Mouse (Mus musculus) midbrain, embryonic 14.5 days (tissue): ENCODE data around the gene Chrne. TPM values are rescaled to one million over a fixed set of nuclear protein-coding genes. Genes with fewer than 3 reads are reported as not detected.

Source experiments
- ATAC-seq: fragments of 200-750 bp; cut with Nextera tagmentation; 2 replicates; pipeline ENCODE4 v1.8.0; 2017; ENCODE audit warnings: moderate number of reproducible peaks, moderate library complexity; ENCODE audit not compliant: low FRiP score, low TSS enrichment
- DNase-seq: peaks from one replicate; pipeline ENCODE4 v3.0.0-alpha.2; 2015
- H3K27ac ChIP-seq: fragments of 300-500 bp; sonication (generic); replicated peaks from 2 replicates; pipeline ENCODE4 v1.5.1; 2014; ENCODE audit warnings: mild to moderate bottlenecking, low read depth, low read length, moderate library complexity
- H3K27me3 ChIP-seq: fragments of 300-500 bp; sonication (generic); 2 replicates; pipeline ENCODE4 v1.6.1; 2014; ENCODE audit warnings: low read length, control low read depth, mixed read lengths; ENCODE audit not compliant: control insufficient read depth, insufficient read depth
- H3K36me3 ChIP-seq: fragments of 300-500 bp; sonication (generic); 2 replicates; pipeline ENCODE4 v1.6.1; 2014; ENCODE audit warnings: low read length, control low read depth; ENCODE audit not compliant: control insufficient read depth, insufficient read depth
- H3K4me1 ChIP-seq: fragments of 300-500 bp; sonication (generic); 2 replicates; pipeline ENCODE4 v1.6.1; 2014; ENCODE audit warnings: mild to moderate bottlenecking, antibody characterized with exemption, low read length, control low read depth; ENCODE audit not compliant: control insufficient read depth, insufficient read depth
- H3K4me2 ChIP-seq: fragments of 300-500 bp; sonication (generic); 2 replicates; pipeline ENCODE4 v1.6.1; 2014; ENCODE audit warnings: mild to moderate bottlenecking, low read length, moderate library complexity
- H3K4me3 ChIP-seq: fragments of 300-500 bp; sonication (generic); replicated peaks from 2 replicates; pipeline ENCODE4 v1.5.1; 2014; ENCODE audit warnings: low read depth, low read length
- H3K9ac ChIP-seq: fragments of 300-500 bp; sonication (generic); replicated peaks from 2 replicates; pipeline ENCODE4 v1.6.1; 2014; ENCODE audit warnings: mild to moderate bottlenecking, low read length, moderate library complexity
- H3K9me3 ChIP-seq: fragments of 300-500 bp; sonication (generic); 2 replicates; pipeline ENCODE4 v1.6.1; 2016; ENCODE audit warnings: low read length, control low read depth, mixed read lengths; ENCODE audit not compliant: control insufficient read depth
- WGBS: fragments of 180-500 bp; shearing (Covaris S2); extraction: QIAGEN DNeasy Blood & Tissue Kit; methylation state at CpG from one replicate; pipeline ENCODE4 v1.1.7; 2014; 5-methylcytosine and 5-hydroxymethylcytosine counted together
- polyA plus RNA-seq: library from polyadenylated mRNA; unstranded; fragments of >200 nt; fragmentation: Nextera tagmentation; extraction: Ambion mirVana; gene quantifications from 2 replicates; pipeline ENCODE4 v1.2.1, GENCODE M21; 2014

The Chrne gene
- polyA plus RNA-seq, 1 experiment from 2014 or later: not detected

GRCm38 (mm10) chr11:70653345-70654197 is 34.6 kb upstream of the Chrne start:
- peak overlapping the region; percentile 97 for H3K9ac ChIP-seq
- no peaks in the 10 kb centered on the region for H3K27me3 ChIP-seq
- H3K27ac ChIP-seq: peak overlapping the region; percentile 96
- peaks cover 43% of the 10 kb centered on the region for H3K36me3 ChIP-seq
- WGBS: 2% methylated on average over 58 of the region's 63 CpGs
- peak overlapping the region; percentile 86 for H3K4me2 ChIP-seq
- DNase-seq (peak; percentile 82), ATAC-seq (peak; percentile 63)
- H3K4me3 ChIP-seq: peak overlapping the region; percentile 99
- H3K4me1 ChIP-seq: peaks cover 35% of the 10 kb centered on the region
- no peaks in the 10 kb centered on the region for H3K9me3 ChIP-seq

GRCm38 (mm10) chr11:70652884-70653344 is 33.9 kb upstream of the Chrne start:
- no peak; the same call in 1 of the 2 replicates for ATAC-seq
- H3K27me3 ChIP-seq: no peaks in the 10 kb centered on the region

GRCm38 (mm10) chr11:70652029-70652883 is 33.2 kb upstream of the Chrne start:
- no peak for ATAC-seq
- H3K4me2 ChIP-seq: peak overlapping the region; percentile 86
- H3K36me3 ChIP-seq: peaks cover 43% of the 10 kb centered on the region
- no peaks in the 10 kb centered on the region for H3K27me3 ChIP-seq
- H3K4me3 ChIP-seq: peak overlapping the region; percentile 99
- no peak overlapping the region for H3K27ac ChIP-seq
- peaks cover 43% of the 10 kb centered on the region for H3K4me1 ChIP-seq
- DNase-seq: no peak
- WGBS: 77% methylated on average over 12 of the region's 12 CpGs
- no peak overlapping the region for H3K9ac ChIP-seq
- no peaks in the 10 kb centered on the region for H3K9me3 ChIP-seq

More at GRCm38 (mm10) chr11:70652884-70653344, 33.9 kb upstream of the Chrne start:
- peak overlapping the region; percentile 99 for H3K4me3 ChIP-seq
- peak overlapping the region; percentile 97 for H3K9ac ChIP-seq
- 68% methylated on average over 6 of the region's 6 CpGs for WGBS
- peak overlapping the region; percentile 86 for H3K4me2 ChIP-seq
- peak overlapping the region; percentile 96; the same call in 1 of the 2 replicates for H3K27ac ChIP-seq
- H3K4me1 ChIP-seq: peaks cover 41% of the 10 kb centered on the region
- no peaks in the 10 kb centered on the region for H3K9me3 ChIP-seq
- peaks cover 43% of the 10 kb centered on the region for H3K36me3 ChIP-seq
- DNase-seq: no peak

GRCm38 (mm10) chr11:70651391-70651790 is 32.4 kb upstream of the Chrne start:
- ATAC-seq: no peak
- Histone ChIP-seq H3K27me3 (no peaks in the 10 kb centered on the region), H3K4me3 (no peak overlapping the region), H3K27ac (no peak overlapping the region), H3K9me3 (no peaks in the 10 kb centered on the region), H3K4me2 (no peak overlapping the region), H3K36me3 (peaks cover 43% of the 10 kb centered on the region), H3K9ac (no peak overlapping the region), H3K4me1 (peaks cover 39% of the 10 kb centered on the region)
- 85% methylated on average over 2 of the region's 2 CpGs for WGBS
- no peak for DNase-seq

GRCm38 (mm10) chr11:70650322-70651175 is 31.5 kb upstream of the Chrne start:
- WGBS: 86% methylated on average over 12 of the region's 12 CpGs
- no peak for DNase-seq
- Histone ChIP-seq H3K27ac (no peak overlapping the region), H3K9me3 (no peaks in the 10 kb centered on the region), H3K4me2 (no peak overlapping the region), H3K4me3 (no peak overlapping the region), H3K9ac (no peak overlapping the region), H3K4me1 (peaks cover 42% of the 10 kb centered on the region), H3K27me3 (no peaks in the 10 kb centered on the region), H3K36me3 (peaks cover 43% of the 10 kb centered on the region)
- no peak for ATAC-seq

GRCm38 (mm10) chr11:70649185-70649734 is 30.2 kb upstream of the Chrne start:
- no peak for DNase-seq
- H3K4me3 ChIP-seq: peak overlapping the region; percentile 70; the same call in 1 of the 2 replicates
- no peaks in the 10 kb centered on the region for H3K27me3 ChIP-seq
- no peak overlapping the region; the same call in 1 of the 2 replicates for H3K4me2 ChIP-seq
- H3K9me3 ChIP-seq: no peaks in the 10 kb centered on the region
- H3K36me3 ChIP-seq: peaks cover 50% of the 10 kb centered on the region
- H3K9ac ChIP-seq: no peak overlapping the region
- peaks cover 41% of the 10 kb centered on the region for H3K4me1 ChIP-seq
- H3K27ac ChIP-seq: no peak overlapping the region
- 92% methylated on average over 8 of the region's 8 CpGs for WGBS
- no peak for ATAC-seq

- ATAC-seq: no peak
- peak overlapping the region; percentile 7; the same call in 1 of the 2 replicates for H3K9ac ChIP-seq
These were observed 29.5 kb upstream of the Chrne start for GRCm38 (mm10) chr11:70648512-70648911.

More at GRCm38 (mm10) chr11:70648512-70648911, 29.5 kb upstream of the Chrne start:
- peak overlapping the region; percentile 70 for H3K4me3 ChIP-seq
- H3K27ac ChIP-seq: no peak overlapping the region
- H3K4me1 ChIP-seq: peaks cover 41% of the 10 kb centered on the region
- H3K4me2 ChIP-seq: peak overlapping the region; percentile 100
- H3K36me3 ChIP-seq: peaks cover 52% of the 10 kb centered on the region
- WGBS: 92% methylated on average over 4 of the region's 4 CpGs
- H3K9me3 ChIP-seq: no peaks in the 10 kb centered on the region
- H3K27me3 ChIP-seq: no peaks in the 10 kb centered on the region
- no peak for DNase-seq
